Mouse (Mus musculus) forelimb bud, embryonic 11.5 days (tissue): ENCODE data around the gene Tbx18.

ENCODE experiments used
- DNase-seq: peaks from one replicate; pipeline ENCODE4 v3.0.0-alpha.2; 2012; ENCODE audit warnings: low read depth, low spot score

Tbx18 gene

DNA sequence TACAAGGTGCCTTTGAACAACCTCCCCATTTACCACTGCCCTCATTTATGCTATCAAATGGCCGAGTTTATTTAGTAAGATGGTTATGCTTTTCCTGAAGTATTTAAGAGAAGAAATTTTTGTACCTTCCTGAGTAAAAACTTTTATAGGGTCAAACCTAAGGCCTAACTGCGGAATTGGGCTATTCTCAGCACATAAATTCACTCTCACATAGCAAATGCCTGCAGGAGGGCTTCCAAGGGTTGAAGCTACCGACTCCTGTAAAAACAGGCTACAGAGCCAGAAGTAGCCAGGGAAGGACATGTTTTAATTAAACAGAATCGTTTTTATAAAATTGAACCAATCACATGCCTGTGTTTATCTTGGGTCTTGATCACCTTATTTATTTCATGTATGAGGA, 20.7 kb downstream of the Tbx18 start:
- peak; percentile 52 for DNase-seq

DNA sequence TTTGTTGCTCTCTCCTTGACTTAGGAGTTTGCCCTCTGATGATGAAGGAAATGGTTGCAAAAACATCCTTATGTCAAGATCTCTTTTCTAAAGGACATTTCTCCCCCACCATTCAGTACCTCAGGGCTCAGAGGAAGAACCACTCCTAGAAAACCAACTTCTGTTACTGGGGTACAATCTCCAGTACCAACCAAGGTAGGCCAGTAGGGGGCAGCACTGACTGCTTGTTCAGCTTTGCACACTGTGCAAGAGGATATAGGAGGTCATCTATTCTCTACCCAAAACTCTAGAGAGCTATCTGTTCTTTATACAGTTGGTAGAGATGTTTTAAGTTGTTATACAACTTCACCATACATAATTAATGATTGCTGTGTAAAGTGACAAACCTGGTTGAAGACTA, 22.9 kb downstream of the Tbx18 start:
- DNase-seq = peak; percentile 57

DNA sequence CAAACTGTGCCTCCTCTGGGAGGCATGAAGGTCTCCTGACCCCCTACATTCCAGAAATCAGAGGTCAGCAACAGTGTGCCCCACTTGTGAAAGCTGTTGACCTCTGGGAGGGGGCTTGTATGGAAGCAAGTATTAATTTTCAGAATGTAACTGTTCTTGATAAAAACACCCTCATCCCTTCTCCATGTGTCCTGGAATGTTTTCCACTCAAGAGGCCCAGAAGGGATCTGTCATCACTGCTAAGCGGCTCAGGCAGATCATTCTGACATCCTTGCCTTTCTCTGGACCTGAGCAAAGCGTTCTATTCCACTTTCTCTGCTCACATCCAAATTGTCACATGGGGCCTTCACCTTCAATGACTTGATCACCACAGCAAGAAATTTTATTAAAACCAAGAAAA, 28.8 kb downstream of the Tbx18 start:
- no peak for DNase-seq

DNA sequence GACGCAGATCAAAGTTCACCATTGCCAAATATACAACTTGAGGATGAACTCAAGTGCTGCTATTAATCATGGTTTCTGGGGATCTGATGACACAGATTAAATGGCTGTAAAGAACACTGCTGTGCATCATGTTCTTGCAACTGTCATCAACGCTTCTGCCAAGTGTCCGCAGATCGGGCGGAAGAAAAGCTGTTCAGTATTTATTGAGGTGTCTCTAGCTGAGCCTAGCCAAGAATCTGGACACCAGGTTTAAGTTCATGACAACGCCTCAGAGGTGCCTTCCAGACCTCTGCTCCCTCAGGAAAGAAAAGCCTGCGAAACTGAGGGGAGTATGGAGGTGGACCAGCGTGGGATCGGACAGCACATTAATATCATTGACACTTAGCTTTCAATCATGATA, 44.1 kb downstream of the Tbx18 start:
- no peak for DNase-seq

DNA sequence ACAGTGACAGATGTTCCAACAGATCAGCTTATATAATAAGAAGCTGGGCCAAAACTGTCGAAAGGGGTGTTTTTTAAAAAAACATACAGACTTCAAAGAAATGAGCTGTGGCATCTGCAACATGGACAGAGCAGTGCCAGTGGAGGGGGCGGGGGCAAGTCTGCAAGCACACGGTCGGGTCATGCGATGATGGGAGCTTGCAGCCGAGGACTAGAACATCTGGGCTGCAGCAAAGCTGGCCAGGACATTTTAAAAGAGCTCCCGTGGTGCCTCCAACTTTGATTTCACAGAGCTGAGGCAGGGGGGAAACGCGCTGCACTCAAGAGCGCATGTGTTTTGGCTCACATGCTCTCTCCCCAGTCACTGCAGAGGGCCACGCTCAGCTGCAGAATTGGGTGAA, 48.8 kb downstream of the Tbx18 start:
- DNase-seq = peak; percentile 61
